Comparison of ENCODE assay signal across 8 mouse cellular contexts in the genomic region with DNA sequence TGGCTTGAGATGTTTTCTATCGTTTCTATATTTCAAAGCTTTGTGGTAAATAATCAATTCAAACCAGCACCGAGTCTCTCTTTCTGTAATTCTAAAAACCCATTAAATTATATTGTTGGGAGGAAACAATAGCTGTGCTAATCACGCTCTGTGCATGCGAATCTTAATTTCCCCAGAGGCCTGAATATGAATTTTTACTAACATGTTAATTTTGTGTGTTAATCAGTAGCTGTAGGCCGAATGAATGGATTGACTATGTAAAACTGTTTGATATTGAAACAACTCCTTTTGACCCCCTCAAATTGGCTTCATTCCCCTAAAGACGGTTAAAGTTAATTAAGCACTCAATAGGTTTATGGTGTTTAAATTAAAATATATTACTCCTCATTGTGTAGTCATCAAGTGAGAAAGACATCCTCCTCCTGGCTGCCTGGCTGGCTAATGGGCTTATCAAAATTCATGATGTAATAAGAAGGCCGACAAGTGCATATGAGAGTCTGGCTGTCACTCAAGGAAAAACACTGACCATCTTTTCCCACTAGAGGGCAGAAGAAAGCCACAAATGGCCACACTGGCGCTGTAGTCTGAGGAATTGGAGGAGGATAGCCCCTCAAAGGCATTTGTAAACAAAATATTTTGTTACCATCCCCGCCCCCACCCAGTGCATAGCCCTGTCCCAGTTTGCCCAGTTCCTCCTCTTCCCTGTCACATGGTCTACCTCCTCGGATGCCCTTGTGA.
DNase-seq lines count a peak whose midpoint lies in the region; ATAC-seq and TF ChIP-seq lines count a peak whose summit lies in the region.

No protein-coding gene starts in this region.

- TF ChIP-seq CTCF in cortical plate, adult 2 months (IDR thresholded peaks at IDR 0.05; ENCODE audit: extremely low read depth, insufficient read depth, low read length): peak; percentile 86

- TF ChIP-seq POLR2A in cortical plate, adult 2 months (IDR thresholded peaks at IDR 0.05; ENCODE audit: extremely low read depth, insufficient read depth, low read length): no peak

- no peak overlapping the region for H3K27ac ChIP-seq in cortical plate, adult 2 months (ENCODE audit: insufficient read depth, low read length)
- H3K27ac ChIP-seq in liver, embryonic 13.5 days: no peak overlapping the region
- no peak overlapping the region for H3K27ac ChIP-seq in neural tube, embryonic 12.5 days

- peak; percentile 64 for ATAC-seq in CD4-positive, CD25-positive, alpha-beta regulatory T cell, adult 4 months
- peak; percentile 39; the same call in 1 of the 2 replicates for ATAC-seq in liver, embryonic 13.5 days (ENCODE audit: low read depth)
- peak; percentile 85 for ATAC-seq in neural tube, embryonic 12.5 days (ENCODE audit: low FRiP score, low read depth)
- no peak for ATAC-seq in erythroid progenitor cell, adult 5-6 weeks (replicated peaks; ENCODE audit: low FRiP score, poor library complexity, severe bottlenecking)

- no peak overlapping the region for H3K4me2 ChIP-seq in liver, embryonic 13.5 days
- H3K4me2 ChIP-seq in neural tube, embryonic 12.5 days (replicated peaks): no peak overlapping the region

- intact Hi-C loops in heart, postnatal 10 days (cut with DNase I): loop anchor here (1.0 to 10.0 kb wide), 2 partner anchors 94 to 751 kb away; no protein-coding TSS in a partner anchor

- no peaks in the 10 kb centered on the region for H3K36me3 ChIP-seq in liver, embryonic 13.5 days
- no peaks in the 10 kb centered on the region for H3K36me3 ChIP-seq in neural tube, embryonic 12.5 days

- no peak overlapping the region for H3K9ac ChIP-seq in liver, embryonic 13.5 days
- no peak overlapping the region for H3K9ac ChIP-seq in neural tube, embryonic 12.5 days

- no peaks in the 10 kb centered on the region for H3K27me3 ChIP-seq in liver, embryonic 13.5 days
- H3K27me3 ChIP-seq in neural tube, embryonic 12.5 days (replicated peaks): no peaks in the 10 kb centered on the region

- H3K4me1 ChIP-seq in cortical plate, adult 2 months (ENCODE audit: control insufficient read depth, insufficient read depth, low read length): no peaks in the 10 kb centered on the region
- no peaks in the 10 kb centered on the region for H3K4me1 ChIP-seq in liver, embryonic 13.5 days (replicated peaks)
- H3K4me1 ChIP-seq in neural tube, embryonic 12.5 days: peaks cover 22% of the 10 kb centered on the region

- H3K9me3 ChIP-seq in liver, embryonic 13.5 days (replicated peaks): no peaks in the 10 kb centered on the region
- H3K9me3 ChIP-seq in neural tube, embryonic 12.5 days: no peaks in the 10 kb centered on the region

- no peak overlapping the region for H3K4me3 ChIP-seq in cortical plate, adult 2 months (ENCODE audit: insufficient read depth, low read length)
- H3K4me3 ChIP-seq in liver, embryonic 13.5 days (replicated peaks): no peak overlapping the region
- no peak overlapping the region for H3K4me3 ChIP-seq in neural tube, embryonic 12.5 days

- WGBS in liver, embryonic 13.5 days (ENCODE audit: insufficient replicate concordance): 38% methylated on average over 10 of the region's 10 CpGs
- 28% methylated on average over 10 of the region's 10 CpGs for WGBS in neural tube, embryonic 12.5 days

- peak; percentile 83 for DNase-seq in NIH3T3 (ENCODE audit: low read depth)
- DNase-seq in heart, postnatal 10 days: peak; percentile 63 to 80
- DNase-seq in kidney, postnatal 36 days: peak; percentile 36 to 47
- peak; percentile 20 for DNase-seq in liver, embryonic 13.5 days

Comparison
In these comparisons a context has a peak if more than half of its experiments do, and no peak if none do; other contexts are left out.
1. DNase-seq: peak in every context shown above with its lines; median percentile 83 in NIH3T3; 72 in heart, postnatal 10 days; 42 in kidney, postnatal 36 days; 20 in liver, embryonic 13.5 days.